Mouse (Mus musculus): Measurements from ENCODE around the gene Mylk4. TPM values are rescaled to one million over a fixed set of nuclear protein-coding genes. Genes with fewer than 3 reads are reported as not detected.

Mylk4 gene
- polyA plus RNA-seq, 1 experiment from 2014 or later = not detected

DNA sequence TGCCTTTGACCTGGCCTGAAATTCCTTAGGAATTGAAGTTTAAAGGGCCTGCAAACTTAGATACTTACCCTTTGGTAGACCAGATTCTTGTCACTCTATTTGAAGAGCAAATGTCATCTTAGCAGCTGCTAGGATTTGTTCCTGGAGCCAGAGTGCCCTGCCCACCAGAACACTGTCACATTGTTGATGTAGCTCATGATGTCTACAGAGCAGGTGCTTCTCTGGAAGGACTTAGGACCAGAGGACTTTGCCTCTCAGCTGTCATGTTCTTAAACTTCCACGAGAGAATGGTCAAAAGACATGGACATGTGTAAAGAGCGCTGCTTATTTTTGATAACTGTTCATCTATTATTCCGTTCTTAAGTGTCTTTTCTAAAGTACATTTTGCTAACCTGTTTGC is 35.5 kb upstream of the Mylk4 start:
- no peak for DNase-seq (ENCODE audit: low spot score)
- Histone ChIP-seq H3K4me3 (no peak overlapping the region), H3K9me3 (no peaks in the 10 kb centered on the region), H3K4me1 (replicated peaks) (no peaks in the 10 kb centered on the region), H3K36me3 (peaks cover 72% of the 10 kb centered on the region), H3K27me3 (ENCODE audit: insufficient read depth, poor library complexity, severe bottlenecking) (no peaks in the 10 kb centered on the region), H3K27ac (no peak overlapping the region)
- WGBS = 88% methylated on average over 3 of the region's 3 CpGs

DNA sequence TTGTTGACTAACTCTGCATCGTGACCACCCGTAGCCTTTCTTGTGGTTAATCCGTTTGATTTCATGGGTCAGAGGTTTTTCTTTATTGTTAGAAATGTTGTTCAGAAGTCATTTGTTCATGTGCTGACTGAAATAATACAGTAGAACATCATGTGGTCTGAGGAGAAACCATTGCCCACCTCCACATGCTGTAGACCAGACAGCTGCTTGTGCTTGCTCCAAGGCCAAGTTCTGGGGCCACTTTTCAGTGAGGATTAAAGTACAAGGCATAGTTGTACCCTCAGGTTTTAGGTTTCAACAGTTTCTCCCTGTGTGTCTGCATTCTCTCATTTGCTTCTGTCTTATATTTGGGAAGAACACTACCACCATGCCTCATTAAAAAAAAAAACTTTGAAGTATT is 23.9 kb upstream of the Mylk4 start:
- Histone ChIP-seq H3K9me3 (no peaks in the 10 kb centered on the region), H3K36me3 (peaks cover 51% of the 10 kb centered on the region), H3K4me3 (no peak overlapping the region), H3K27me3 (ENCODE audit: insufficient read depth, poor library complexity, severe bottlenecking) (no peaks in the 10 kb centered on the region), H3K4me1 (replicated peaks) (peaks cover 20% of the 10 kb centered on the region), H3K27ac (no peak overlapping the region)
- 65% methylated on average over 3 of the region's 3 CpGs for WGBS
- no peak for DNase-seq (ENCODE audit: low spot score)

DNA sequence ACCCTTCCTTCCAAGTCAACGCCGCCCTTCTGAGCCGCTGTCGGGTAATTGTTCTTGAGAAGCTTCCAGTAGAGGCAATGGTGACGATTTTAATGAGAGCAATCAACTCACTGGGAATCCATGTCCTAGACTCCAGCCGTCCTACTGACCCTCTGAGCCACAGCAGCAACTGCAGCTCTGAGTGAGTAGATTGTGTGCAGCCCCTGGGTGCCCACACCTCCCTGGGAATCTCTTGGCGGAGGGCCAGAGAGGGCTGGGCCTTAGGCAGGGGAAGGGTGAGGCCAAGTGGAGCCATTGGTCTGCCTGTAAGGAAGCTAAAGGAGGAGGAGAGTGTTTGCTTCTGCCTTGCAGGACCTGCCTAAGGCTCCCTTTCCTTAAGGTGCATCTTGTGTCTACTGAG is 23.1 kb upstream of the Mylk4 start:
- Histone ChIP-seq H3K9me3 (no peaks in the 10 kb centered on the region), H3K27ac (no peak overlapping the region), H3K27me3 (ENCODE audit: insufficient read depth, poor library complexity, severe bottlenecking) (no peaks in the 10 kb centered on the region), H3K4me1 (replicated peaks) (peaks cover 26% of the 10 kb centered on the region), H3K36me3 (peaks cover 50% of the 10 kb centered on the region), H3K4me3 (no peak overlapping the region)
- 91% methylated on average over 7 of the region's 7 CpGs for WGBS
- DNase-seq (ENCODE audit: low spot score) = no peak

GRCm38 (mm10) chr13:32803701-32804345 is 20.1 kb upstream of the Mylk4 start:
- 80% methylated on average over 4 of the region's 4 CpGs for WGBS

DNA sequence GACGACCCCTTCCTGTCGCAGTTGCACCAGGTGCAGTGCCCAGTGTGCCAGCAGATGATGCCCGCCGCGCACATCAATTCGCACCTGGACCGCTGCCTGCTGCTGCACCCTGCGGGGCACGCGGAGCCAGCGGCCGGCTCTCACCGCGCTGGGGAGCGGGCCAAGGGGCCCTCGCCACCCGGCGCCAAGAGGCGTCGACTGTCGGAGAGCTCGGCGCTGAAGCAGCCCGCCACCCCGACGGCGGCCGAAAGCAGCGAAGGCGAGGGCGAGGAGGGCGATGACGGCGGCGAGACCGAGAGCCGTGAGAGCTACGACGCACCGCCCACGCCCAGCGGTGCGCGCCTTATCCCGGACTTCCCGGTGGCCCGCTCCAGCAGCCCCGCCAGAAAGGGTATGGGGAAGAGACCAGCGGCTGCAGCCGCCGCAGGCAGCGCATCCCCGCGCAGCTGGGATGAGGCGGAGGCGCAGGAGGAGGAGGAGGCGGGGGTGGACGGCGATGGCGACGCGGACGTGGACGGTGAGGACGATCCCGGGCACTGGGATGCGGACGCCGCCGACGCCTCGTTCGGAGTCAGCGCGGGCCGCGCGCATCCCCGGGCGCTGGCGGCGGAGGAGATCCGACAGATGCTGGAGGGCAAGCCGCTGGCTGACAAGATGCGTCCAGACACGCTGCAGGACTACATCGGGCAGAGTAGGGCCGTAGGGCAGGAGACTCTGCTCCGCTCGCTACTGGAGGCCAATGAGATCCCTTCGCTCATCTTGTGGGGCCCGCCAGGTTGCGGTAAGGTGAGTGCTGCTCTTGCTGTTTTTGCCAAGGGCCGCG is 18.7 kb upstream of the Mylk4 start, which contains the start of gene D930007J09Rik:
Gene D930007J09Rik, minus strand, starts transcription at position 591 of the 823 bp plus-strand sequence.
- Histone ChIP-seq H3K9me3 (no peaks in the 10 kb centered on the region), H3K36me3 (peaks cover 16% of the 10 kb centered on the region), H3K27me3 (ENCODE audit: insufficient read depth, poor library complexity, severe bottlenecking) (no peaks in the 10 kb centered on the region), H3K4me1 (replicated peaks) (peaks cover 33% of the 10 kb centered on the region), H3K27ac (peak within 1 kb of the TSS; percentile 89), H3K4me3 (peak within 1 kb of the TSS; percentile 85)
- WGBS = under 1% methylated on average over 95 of the region's 95 CpGs
- peak; percentile 69 for DNase-seq (ENCODE audit: low spot score)

More at GRCm38 (mm10) chr13:32803701-32804345, 20.1 kb upstream of the Mylk4 start:
- no peak overlapping the region for H3K27ac ChIP-seq
- H3K36me3 ChIP-seq = peaks cover 30% of the 10 kb centered on the region
- H3K4me1 ChIP-seq (replicated peaks) = peaks cover 33% of the 10 kb centered on the region
- peak overlapping the region; percentile 85 for H3K4me3 ChIP-seq
- no peaks in the 10 kb centered on the region for H3K27me3 ChIP-seq (ENCODE audit: insufficient read depth, poor library complexity, severe bottlenecking)
- DNase-seq (ENCODE audit: low spot score) = no peak
- H3K9me3 ChIP-seq = no peaks in the 10 kb centered on the region

DNA sequence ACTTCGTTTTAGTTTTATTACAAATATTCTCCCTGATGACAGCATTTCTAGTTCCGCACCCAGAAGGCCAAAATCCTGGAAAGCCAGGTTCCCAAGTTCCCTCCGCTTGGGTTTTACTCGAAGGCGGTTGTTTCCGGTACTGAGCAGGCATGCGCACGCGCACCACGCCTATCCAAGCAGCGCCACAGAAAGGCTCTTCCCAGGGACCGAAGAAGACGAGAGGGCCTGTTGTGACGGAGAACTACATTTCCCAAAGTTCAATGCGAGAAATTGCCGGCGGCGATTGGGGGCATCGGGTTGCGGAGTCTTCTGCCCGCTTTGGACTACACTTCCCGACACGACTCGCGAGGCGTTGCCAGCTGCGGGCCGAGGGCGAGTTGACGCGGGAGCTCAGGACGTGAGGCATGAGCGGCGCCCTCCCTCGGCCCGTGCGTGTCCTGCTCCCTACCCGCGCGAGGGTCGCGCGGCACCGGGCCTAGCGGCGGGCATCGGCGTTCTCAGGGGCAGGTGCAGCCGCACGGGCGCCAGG is 18.0 kb upstream of the Mylk4 start, which contains the start of gene Wrnip1:
Gene Wrnip1, plus strand, starts transcription at position 346 of the 529 bp plus-strand sequence.
- under 1% methylated on average over 51 of the region's 51 CpGs for WGBS
- H3K36me3 ChIP-seq = peaks cover 9% of the 10 kb centered on the region
- DNase-seq (ENCODE audit: low spot score) = peak; percentile 98
- H3K27ac ChIP-seq = peak within 1 kb of the TSS; percentile 89
- peak within 1 kb of the TSS; percentile 85 for H3K4me3 ChIP-seq
- no peaks in the 10 kb centered on the region for H3K27me3 ChIP-seq (ENCODE audit: insufficient read depth, poor library complexity, severe bottlenecking)
- peaks cover 33% of the 10 kb centered on the region for H3K4me1 ChIP-seq (replicated peaks)
- no peaks in the 10 kb centered on the region for H3K9me3 ChIP-seq

DNA sequence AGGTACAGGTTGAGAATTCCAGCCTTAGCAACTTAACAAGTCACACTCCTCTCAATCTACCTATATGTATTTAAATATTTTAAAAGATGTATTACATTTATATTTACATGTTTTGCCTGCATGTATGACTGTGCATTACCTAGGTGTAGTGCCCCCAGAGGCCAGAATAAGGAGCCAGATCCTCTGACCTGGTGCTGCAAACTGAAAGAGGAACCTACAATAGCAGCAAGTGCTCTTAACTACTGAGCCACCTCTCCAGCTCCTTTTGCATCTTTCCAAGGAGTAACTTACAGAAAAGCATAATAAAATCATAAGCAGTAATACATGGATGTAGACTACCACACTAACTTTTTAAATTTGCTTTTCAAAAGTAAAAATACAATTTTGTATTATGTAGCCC is 17.1 kb upstream of the Mylk4 start:
- Histone ChIP-seq H3K9me3 (no peaks in the 10 kb centered on the region), H3K27ac (peak overlapping the region; percentile 89), H3K4me1 (replicated peaks) (peaks cover 33% of the 10 kb centered on the region), H3K36me3 (0 out of 2 replicates have a peak, but pooled peaks cover under 1% of the 10 kb centered on the region), H3K27me3 (ENCODE audit: insufficient read depth, poor library complexity, severe bottlenecking) (no peaks in the 10 kb centered on the region), H3K4me3 (peak overlapping the region; percentile 85)
- no peak for DNase-seq (ENCODE audit: low spot score)

DNA sequence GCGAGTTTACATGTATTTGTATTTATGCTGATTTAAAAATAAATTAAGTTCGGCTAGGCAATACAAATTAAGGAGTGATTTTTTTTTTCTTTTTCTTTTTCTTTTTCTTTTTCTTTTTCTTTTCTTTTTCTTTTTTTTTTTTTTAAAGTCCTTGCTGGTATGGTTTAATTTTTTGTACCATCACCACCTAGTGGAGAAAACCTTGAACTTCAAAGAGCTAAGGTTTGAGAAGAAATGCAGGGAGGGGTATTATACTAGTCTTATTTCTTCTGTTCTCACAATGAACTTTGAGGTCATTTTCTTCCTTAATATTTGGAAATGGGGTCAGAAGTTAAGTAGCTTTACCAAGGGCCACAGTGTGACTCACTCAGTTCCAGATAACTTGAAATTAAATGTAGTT is 15.4 kb upstream of the Mylk4 start:
- no peaks in the 10 kb centered on the region for H3K9me3 ChIP-seq
- no peak overlapping the region for H3K27ac ChIP-seq
- WGBS = 69% methylated on average over 2 of the region's 2 CpGs
- DNase-seq (ENCODE audit: low spot score) = no peak
- no peaks in the 10 kb centered on the region for H3K27me3 ChIP-seq (ENCODE audit: insufficient read depth, poor library complexity, severe bottlenecking)
- H3K36me3 ChIP-seq = no peaks in the 10 kb centered on the region
- H3K4me3 ChIP-seq = no peak overlapping the region
- peaks cover 28% of the 10 kb centered on the region for H3K4me1 ChIP-seq (replicated peaks)

DNA sequence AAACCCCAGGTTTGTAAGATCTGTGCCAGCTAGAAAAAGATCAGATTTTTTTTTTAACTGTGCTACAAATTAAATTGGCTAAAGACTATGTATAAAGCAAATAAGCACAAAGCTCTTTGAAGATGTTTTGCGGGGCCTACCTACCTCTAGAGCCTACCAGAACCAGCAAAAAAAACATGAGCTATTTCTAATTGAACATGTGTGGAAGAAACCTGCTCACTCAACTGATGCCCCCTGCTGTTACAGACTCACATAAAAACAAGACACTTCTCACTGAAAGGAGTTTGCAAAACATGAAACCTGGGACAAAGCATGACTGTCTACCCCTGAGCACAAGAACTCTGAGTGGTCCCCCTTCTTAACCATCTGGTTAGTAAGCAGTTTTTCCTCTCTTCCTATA is 13.3 kb upstream of the Mylk4 start:
- no peaks in the 10 kb centered on the region for H3K9me3 ChIP-seq
- WGBS = 81% methylated on average over 1 of the region's 1 CpGs
- no peak for DNase-seq (ENCODE audit: low spot score)

GRCm38 (mm10) chr13:32795166-32795565 is 11.4 kb upstream of the Mylk4 start:
- no peak for DNase-seq (ENCODE audit: low spot score)
- Histone ChIP-seq H3K9me3 (no peaks in the 10 kb centered on the region), H3K4me3 (no peak overlapping the region), H3K4me1 (replicated peaks) (no peaks in the 10 kb centered on the region), H3K27ac (no peak overlapping the region), H3K36me3 (no peaks in the 10 kb centered on the region), H3K27me3 (ENCODE audit: insufficient read depth, poor library complexity, severe bottlenecking) (no peaks in the 10 kb centered on the region)
- 88% methylated on average over 5 of the region's 5 CpGs for WGBS

More for the DNA sequence above, 13.3 kb upstream of the Mylk4 start:
- Histone ChIP-seq H3K4me3 (no peak overlapping the region), H3K27me3 (ENCODE audit: insufficient read depth, poor library complexity, severe bottlenecking) (no peaks in the 10 kb centered on the region), H3K36me3 (no peaks in the 10 kb centered on the region), H3K27ac (no peak overlapping the region), H3K4me1 (replicated peaks) (peaks cover 8% of the 10 kb centered on the region)

GRCm38 (mm10) chr13:32794619-32795018 is 10.9 kb upstream of the Mylk4 start:
- Histone ChIP-seq H3K27me3 (ENCODE audit: insufficient read depth, poor library complexity, severe bottlenecking) (no peaks in the 10 kb centered on the region), H3K4me1 (replicated peaks) (no peaks in the 10 kb centered on the region), H3K9me3 (no peaks in the 10 kb centered on the region), H3K27ac (no peak overlapping the region), H3K36me3 (no peaks in the 10 kb centered on the region), H3K4me3 (no peak overlapping the region)
- 77% methylated on average over 2 of the region's 2 CpGs for WGBS
- no peak for DNase-seq (ENCODE audit: low spot score)

- Histone ChIP-seq H3K4me1 (replicated peaks) (no peaks in the 10 kb centered on the region), H3K27me3 (ENCODE audit: insufficient read depth, poor library complexity, severe bottlenecking) (no peaks in the 10 kb centered on the region), H3K4me3 (no peak overlapping the region), H3K36me3 (no peaks in the 10 kb centered on the region), H3K27ac (no peak overlapping the region), H3K9me3 (no peaks in the 10 kb centered on the region)
- 84% methylated on average over 4 of the region's 4 CpGs for WGBS
- no peak for DNase-seq (ENCODE audit: low spot score)
Measured at GRCm38 (mm10) chr13:32789781-32790180, 6.0 kb upstream of the Mylk4 start.

DNA sequence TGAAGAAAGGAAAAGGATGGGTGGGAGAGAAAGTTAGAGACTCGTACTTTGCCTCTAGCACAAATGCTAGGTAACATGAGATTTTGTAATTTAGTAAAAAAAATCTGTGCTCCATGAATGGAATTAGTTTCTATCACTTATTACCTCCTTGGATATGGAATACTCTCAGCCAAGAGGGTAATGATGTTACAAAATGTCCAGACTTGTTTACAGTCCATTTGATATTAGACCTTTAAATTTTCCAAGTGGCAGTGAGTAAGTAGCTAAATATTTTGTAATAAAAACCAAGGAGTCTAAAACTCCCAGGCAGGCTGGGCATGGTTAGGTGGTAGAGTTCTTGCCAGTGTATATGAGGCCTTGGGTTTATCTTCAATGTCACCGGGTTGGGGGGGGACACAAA is 3.8 kb upstream of the Mylk4 start:
- H3K27ac ChIP-seq = no peak overlapping the region
- DNase-seq (ENCODE audit: low spot score) = no peak
- no peak overlapping the region for H3K4me3 ChIP-seq
- no peaks in the 10 kb centered on the region for H3K27me3 ChIP-seq (ENCODE audit: insufficient read depth, poor library complexity, severe bottlenecking)
- H3K4me1 ChIP-seq (replicated peaks) = no peaks in the 10 kb centered on the region
- 77% methylated on average over 2 of the region's 2 CpGs for WGBS
- no peaks in the 10 kb centered on the region for H3K9me3 ChIP-seq
- H3K36me3 ChIP-seq = no peaks in the 10 kb centered on the region
